Mouse (Mus musculus) myocyte (in vitro differentiated cells): ENCODE results near the gene Nlrp3.

ENCODE experiments used
- CEBPB ChIP-seq: IDR thresholded peaks from 2 replicates; pipeline ENCODE4 v1.6.1; 2011; ENCODE audit warnings: mild to moderate bottlenecking, moderate library complexity; ENCODE audit not compliant: poor library complexity, insufficient read depth, severe bottlenecking
- E2F4 ChIP-seq: IDR thresholded peaks from one replicate; pipeline ENCODE4 v1.6.1; 2011; ENCODE audit warnings: mild to moderate bottlenecking, control low read depth, moderate library complexity; ENCODE audit not compliant: insufficient read depth
- MAX ChIP-seq: IDR thresholded peaks from one replicate; pipeline ENCODE4 v1.6.1; 2011; ENCODE audit warnings: low read depth, mild to moderate bottlenecking, control low read depth
- MYOD1 ChIP-seq, 3 experiments: IDR thresholded peaks; one replicate each; pipeline ENCODE4 v1.6.1; 2011; ENCODE audit warnings: control low read depth in 2 of 3, low read depth in 2 of 3, mild to moderate bottlenecking in 2 of 3, moderate library complexity in 1 of 3; ENCODE audit not compliant: insufficient read length in 2 of 3, control insufficient read depth in 1 of 3
- MYOG ChIP-seq, 3 experiments: IDR thresholded peaks; one replicate each; pipeline ENCODE4 v1.6.1; 2011; ENCODE audit warnings: control low read depth in 2 of 3, low read depth in 2 of 3, mild to moderate bottlenecking in 2 of 3; ENCODE audit not compliant: insufficient read length in 2 of 3, control insufficient read depth in 1 of 3, insufficient read depth in 1 of 3
- POLR2A ChIP-seq: IDR thresholded peaks from one replicate; pipeline ENCODE4 v1.6.1; 2011; ENCODE audit warnings: low read depth, mild to moderate bottlenecking, control low read depth, moderate library complexity; ENCODE audit not compliant: insufficient read length
- POLR2AphosphoS2 ChIP-seq: IDR thresholded peaks from one replicate; pipeline ENCODE4 v1.6.1; 2011; ENCODE audit warnings: low read depth, control low read depth; ENCODE audit not compliant: insufficient read length
- SRF ChIP-seq: IDR thresholded peaks from one replicate; pipeline ENCODE4 v1.6.1; 2011; ENCODE audit warnings: low read depth; ENCODE audit not compliant: control insufficient read depth, insufficient read length
- TCF12 ChIP-seq: IDR thresholded peaks from one replicate; pipeline ENCODE4 v1.6.1; 2011; ENCODE audit warnings: mild to moderate bottlenecking, control low read depth; ENCODE audit not compliant: poor library complexity, insufficient read depth, severe bottlenecking
- USF1 ChIP-seq: IDR thresholded peaks from one replicate; pipeline ENCODE4 v1.6.1; 2011; ENCODE audit warnings: low read depth, mild to moderate bottlenecking, control low read depth, moderate library complexity

DNA sequence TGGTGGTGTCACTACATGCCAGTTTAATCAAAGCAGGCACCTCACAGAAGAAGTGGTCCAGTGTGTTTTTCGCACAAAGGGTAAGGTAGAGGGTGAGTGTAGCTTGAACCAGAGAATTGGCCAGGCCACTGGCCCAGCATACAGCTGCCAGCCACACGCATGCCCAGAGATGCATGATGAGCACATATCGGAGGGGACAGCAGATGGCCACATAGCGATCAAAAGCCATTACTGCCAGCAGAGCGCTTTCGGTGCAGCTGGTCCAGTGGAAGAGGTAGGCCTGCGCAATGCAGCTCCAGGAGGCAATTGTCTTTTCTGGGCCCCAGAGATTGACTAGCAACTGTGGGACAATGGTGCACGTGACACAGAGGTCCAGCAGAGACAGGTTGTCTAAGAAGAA, 48.1 kb downstream of the Nlrp3 start:
- TF ChIP-seq POLR2A (no peak), MAX (no peak), USF1 (no peak), POLR2AphosphoS2 (no peak), SRF (no peak), TCF12 (no peak), MYOD1 (IDR thresholded peaks at IDR 0.05; ENCODE audit: control insufficient read depth in 1 of 3, insufficient read length in 2 of 3, low read depth in 2 of 3) (no peak), E2F4 (no peak), MYOG (IDR thresholded peaks at IDR 0.05; ENCODE audit: control insufficient read depth in 1 of 3, insufficient read depth in 1 of 3, insufficient read length in 2 of 3, low read depth in 2 of 3) (no peak), CEBPB (no peak)
